Mouse (Mus musculus) E14TG2a.4 (cell line): ENCODE measurements around the gene Prpsap1.

ENCODE experiments used
- CTCF ChIP-seq: conservative IDR thresholded peaks from 2 replicates; pipeline ENCODE4 v1.5.1; 2014; ENCODE audit warnings: low read length
- NANOG ChIP-seq: IDR thresholded peaks from 2 replicates; pipeline ENCODE4 v1.6.1; 2014; ENCODE audit warnings: borderline replicate concordance, low read length, mixed read lengths

DNA sequence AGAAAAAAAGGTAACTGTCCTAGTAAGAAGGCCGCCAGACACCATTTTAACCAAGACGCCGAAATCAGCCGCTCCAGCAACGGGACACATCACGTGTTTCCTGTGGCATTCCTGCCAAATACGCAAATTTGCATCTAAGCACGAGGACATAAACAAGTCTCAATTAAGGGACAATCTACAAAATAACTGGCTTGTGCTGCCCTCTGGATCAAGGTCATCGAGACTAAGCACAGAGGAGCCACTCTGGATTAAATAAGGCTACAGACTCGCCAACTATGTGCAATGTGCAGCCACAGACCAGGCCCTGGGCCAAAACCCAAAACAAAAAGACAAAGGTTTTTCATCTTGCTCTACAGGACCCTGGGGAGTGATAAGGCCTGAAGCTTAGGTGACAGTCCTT, 18.0 kb downstream of the Prpsap1 start:
- TF ChIP-seq CTCF (no peak), NANOG (no peak)
